Mouse (Mus musculus): ENCODE measurements around the gene Chrna10. TPM values are rescaled to one million over a fixed set of nuclear protein-coding genes. Genes with fewer than 3 reads are reported as not detected.

The Chrna10 gene
- total and polyA plus RNA-seq, 3 experiments: not detected

GRCm38 (mm10) chr7:102065046-102065891, 51.4 kb downstream of the Chrna10 start, which contains the start of the genes Rnf121, Xndc1 and Xntrpc:
Gene Rnf121 (minus strand): TSS chr7:102065469.
Gene Xndc1 (plus strand): TSS chr7:102065511.
Gene Xntrpc (plus strand): TSS chr7:102065713.
- peak within 1 kb of the TSS; percentile 97 for H3K27ac ChIP-seq (ENCODE audit: control insufficient read depth, low read depth, low read length)
- no peaks in the 10 kb centered on the region for H3K27me3 ChIP-seq (ENCODE audit: control insufficient read depth in 1 of 2, insufficient read depth in 2 of 2, low read length in 2 of 2)
- H3K9me3 ChIP-seq (replicated peaks; ENCODE audit: insufficient read depth, low read length): no peaks in the 10 kb centered on the region
- H3K79me2 ChIP-seq (ENCODE audit: control insufficient read depth, insufficient read depth, low read length, poor library complexity): peaks cover 30% of the 10 kb centered on the region
- H3K4me1 ChIP-seq (ENCODE audit: control insufficient read depth in 1 of 2, insufficient read depth in 2 of 2, low read length in 2 of 2): peaks cover 11% of the 10 kb centered on the region in 2 experiments
- peak; percentile 96 for DNase-seq (ENCODE audit: low read depth, low spot score)
- peak within 1 kb of the TSS; percentile 69 for H3K9ac ChIP-seq (ENCODE audit: control insufficient read depth, low read depth, low read length, poor library complexity, severe bottlenecking)
- TF ChIP-seq NRF1 (IDR thresholded peaks at IDR 0.05; ENCODE audit: insufficient read depth, low read depth, low read length, poor library complexity, severe bottlenecking) (0 out of 2 replicates have a peak, but pooled peaks have one; percentile 35), SIN3A (IDR thresholded peaks at IDR 0.05; ENCODE audit: low read length) (peak; percentile 88), MAFK (IDR thresholded peaks at IDR 0.05; ENCODE audit: borderline replicate concordance, low read depth, low read length) (no peak), ZNF384 (IDR thresholded peaks at IDR 0.05; ENCODE audit: low read depth, low read length) (peak; percentile 91), ETS1 (IDR thresholded peaks at IDR 0.05; ENCODE audit: low read depth, low read length) (peak; percentile 80), MAX (IDR thresholded peaks at IDR 0.05; ENCODE audit: low read length) (peak; percentile 76), ZKSCAN1 (IDR thresholded peaks at IDR 0.05; ENCODE audit: low read depth, low read length) (no peak), POLR2AphosphoS2 (IDR thresholded peaks at IDR 0.05; ENCODE audit: low read length) (peak; percentile 80), POLR2AphosphoS5 (IDR thresholded peaks at IDR 0.05; ENCODE audit: borderline replicate concordance, low read depth, low read length) (no peak), ZMIZ1 (IDR thresholded peaks at IDR 0.05; ENCODE audit: low read depth, low read length) (peak; percentile 91), MXI1 (IDR thresholded peaks at IDR 0.05; ENCODE audit: low read depth, low read length) (peak; percentile 95), KAT2A (conservative IDR thresholded peaks at IDR 0.05; ENCODE audit: low read depth, low read length) (peak; percentile 79), ELF1 (IDR thresholded peaks at IDR 0.05; ENCODE audit: low read depth, low read length) (peak; percentile 74), MYC (IDR thresholded peaks at IDR 0.05; ENCODE audit: low read depth, low read length) (peak; percentile 95), HCFC1 (IDR thresholded peaks at IDR 0.05; ENCODE audit: low read depth, low read length) (peak; percentile 95), MEF2A (IDR thresholded peaks at IDR 0.05; ENCODE audit: extremely low read depth, insufficient replicate concordance, low read depth, low read length, poor library complexity, severe bottlenecking) (no peak), TCF12 (IDR thresholded peaks at IDR 0.05; ENCODE audit: low read depth, low read length) (peak; percentile 77), GABPA (IDR thresholded peaks at IDR 0.05; ENCODE audit: low read depth, low read length) (no peak), CTCF (IDR thresholded peaks at IDR 0.05 in 2 of 3, conservative IDR thresholded peaks at IDR 0.05 in 1 of 3; ENCODE audit: control insufficient read depth in 1 of 3, insufficient read depth in 1 of 3, low read depth in 2 of 3, low read length in 3 of 3, poor library complexity in 1 of 3, severe bottlenecking in 1 of 3) (no peak), MYB (IDR thresholded peaks at IDR 0.05; ENCODE audit: low read depth, low read length) (no peak), UBTF (IDR thresholded peaks at IDR 0.05; ENCODE audit: borderline replicate concordance, insufficient read depth, low read depth, low read length) (no peak), POLR2A (IDR thresholded peaks at IDR 0.05; ENCODE audit: control insufficient read depth in 1 of 2, insufficient read depth in 1 of 2, low read depth in 1 of 2, low read length in 2 of 2, poor library complexity in 1 of 2) (peak; percentile 82 to 89), MAZ (IDR thresholded peaks at IDR 0.05; ENCODE audit: low read depth, low read length) (peak; percentile 88; the same call in 1 of the 2 replicates), TBP (IDR thresholded peaks at IDR 0.05; ENCODE audit: low read depth, low read length) (peak; percentile 60), TAL1 (IDR thresholded peaks at IDR 0.05; ENCODE audit: low read length) (no peak), RCOR1 (IDR thresholded peaks at IDR 0.05; ENCODE audit: low read depth, low read length) (no peak), NELFE (IDR thresholded peaks at IDR 0.05; ENCODE audit: low read depth, low read length) (peak; percentile 65), E2F4 (IDR thresholded peaks at IDR 0.05; ENCODE audit: borderline replicate concordance, low read depth, low read length) (peak; percentile 93), CHD2 (IDR thresholded peaks at IDR 0.05; ENCODE audit: low read length) (peak; percentile 43), SMC3 (IDR thresholded peaks at IDR 0.05; ENCODE audit: low read depth, low read length) (no peak)
- peak within 1 kb of the TSS; percentile 70 to 74 for H3K4me3 ChIP-seq (ENCODE audit: control insufficient read depth in 1 of 2, insufficient read depth in 1 of 2, low read depth in 2 of 2, low read length in 2 of 2)
- H3K36me3 ChIP-seq (ENCODE audit: control insufficient read depth in 1 of 2, insufficient read depth in 2 of 2, low read length in 2 of 2): peaks cover 0 to 34% of the 10 kb centered on the region in 2 experiments; a peak in 2 of 4 replicates
